Mouse (Mus musculus): ENCODE measurements at regions not wholly inside any gene's neighbourhood (a gene's known extent, or its start where the extent isn't known, plus 50 kb on each side); places are given as distances from the start of the nearest gene placed in this dataset.

- H3K27me3 ChIP-seq (ENCODE audit: insufficient read depth, low read length), result no peaks in the 10 kb centered on the region
- H3K9ac ChIP-seq (replicated peaks; ENCODE audit: low read length, poor library complexity, severe bottlenecking), result no peak overlapping the region
- H3K36me3 ChIP-seq (ENCODE audit: insufficient read depth, low read length), result no peaks in the 10 kb centered on the region
- 62% methylated on average over 1 of the region's 1 CpGs for WGBS
- no peak overlapping the region for H3K27ac ChIP-seq (ENCODE audit: low read depth, low read length)
- no peaks in the 10 kb centered on the region for H3K9me3 ChIP-seq (ENCODE audit: low read length)
- H3K4me2 ChIP-seq (ENCODE audit: low read depth, low read length, poor library complexity, severe bottlenecking), result no peak overlapping the region
- no peak for TF ChIP-seq CTCF (IDR thresholded peaks at IDR 0.05)
- ATAC-seq (ENCODE audit: low FRiP score), result no peak
- no peaks in the 10 kb centered on the region for H3K4me1 ChIP-seq (ENCODE audit: insufficient read depth, low read length)
- no peak for DNase-seq (ENCODE audit: low spot score)
- no peak overlapping the region for H3K4me3 ChIP-seq (ENCODE audit: low read depth, low read length)
Observed at GRCm38 (mm10) chr1:83731682-83732081, 323.7 kb upstream of the Sphkap start.

- no peaks in the 10 kb centered on the region for H3K36me3 ChIP-seq (ENCODE audit: insufficient read depth, low read length)
- no peak overlapping the region for H3K4me2 ChIP-seq (ENCODE audit: low read depth, low read length, poor library complexity, severe bottlenecking)
- 42% methylated on average over 6 of the region's 6 CpGs for whole genome bisulfite sequencing
- H3K27me3 ChIP-seq (ENCODE audit: insufficient read depth, low read length), result no peaks in the 10 kb centered on the region
- no peak overlapping the region for H3K4me3 ChIP-seq (ENCODE audit: low read depth, low read length)
- no peaks in the 10 kb centered on the region for H3K4me1 ChIP-seq (ENCODE audit: insufficient read depth, low read length)
- DNase-seq (ENCODE audit: low spot score) (no peak), ATAC-seq (ENCODE audit: low FRiP score) (no peak)
- no peak overlapping the region for H3K27ac ChIP-seq (ENCODE audit: low read depth, low read length)
- no peaks in the 10 kb centered on the region for H3K9me3 ChIP-seq (ENCODE audit: low read length)
- H3K9ac ChIP-seq (replicated peaks; ENCODE audit: low read length, poor library complexity, severe bottlenecking), result no peak overlapping the region
- TF ChIP-seq CTCF (IDR thresholded peaks at IDR 0.05), result no peak
Observed at GRCm38 (mm10) chr1:83728810-83729209, 320.8 kb upstream of the Sphkap start.

GRCm38 (mm10) chr1:83727938-83728337 lies 319.9 kb upstream of the Sphkap start:
- Histone ChIP-seq H3K27me3 (ENCODE audit: insufficient read depth, low read length) (no peaks in the 10 kb centered on the region), H3K9me3 (ENCODE audit: low read length) (no peaks in the 10 kb centered on the region), H3K4me2 (ENCODE audit: low read depth, low read length, poor library complexity, severe bottlenecking) (no peak overlapping the region), H3K9ac (replicated peaks; ENCODE audit: low read length, poor library complexity, severe bottlenecking) (no peak overlapping the region), H3K4me1 (ENCODE audit: insufficient read depth, low read length) (no peaks in the 10 kb centered on the region), H3K27ac (ENCODE audit: low read depth, low read length) (no peak overlapping the region), H3K4me3 (ENCODE audit: low read depth, low read length) (no peak overlapping the region), H3K36me3 (ENCODE audit: insufficient read depth, low read length) (no peaks in the 10 kb centered on the region)
- DNase-seq (ENCODE audit: low spot score) (no peak), ATAC-seq (ENCODE audit: low FRiP score) (no peak)
- no peak for TF ChIP-seq CTCF (IDR thresholded peaks at IDR 0.05)
- WGBS, result 83% methylated on average over 4 of the region's 4 CpGs

- no peak overlapping the region for H3K27ac ChIP-seq (ENCODE audit: low read depth, low read length)
- peak; percentile 58 for ATAC-seq (ENCODE audit: low FRiP score)
- 86% methylated on average over 4 of the region's 4 CpGs for WGBS
Observed at GRCm38 (mm10) chr1:83727215-83727614, 319.2 kb upstream of the Sphkap start.

GRCm38 (mm10) chr1:83723096-83723495 lies 315.1 kb upstream of the Sphkap start:
- no peak overlapping the region for H3K27ac ChIP-seq (ENCODE audit: low read depth, low read length)
- no peak for ATAC-seq (ENCODE audit: low FRiP score)
- TF ChIP-seq CTCF (IDR thresholded peaks at IDR 0.05), result no peak
- H3K9ac ChIP-seq (replicated peaks; ENCODE audit: low read length, poor library complexity, severe bottlenecking), result no peak overlapping the region
- H3K4me2 ChIP-seq (ENCODE audit: low read depth, low read length, poor library complexity, severe bottlenecking), result no peak overlapping the region
- H3K27me3 ChIP-seq (ENCODE audit: insufficient read depth, low read length), result no peaks in the 10 kb centered on the region
- DNase-seq (ENCODE audit: low spot score), result peak; percentile 40
- no peak overlapping the region for H3K4me3 ChIP-seq (ENCODE audit: low read depth, low read length)
- no peaks in the 10 kb centered on the region for H3K9me3 ChIP-seq (ENCODE audit: low read length)
- H3K4me1 ChIP-seq (ENCODE audit: insufficient read depth, low read length), result no peaks in the 10 kb centered on the region
- WGBS, result 70% methylated on average over 1 of the region's 1 CpGs
- H3K36me3 ChIP-seq (ENCODE audit: insufficient read depth, low read length), result no peaks in the 10 kb centered on the region

More at GRCm38 (mm10) chr1:83727215-83727614, 319.2 kb upstream of the Sphkap start:
- Histone ChIP-seq H3K27me3 (ENCODE audit: insufficient read depth, low read length) (no peaks in the 10 kb centered on the region), H3K36me3 (ENCODE audit: insufficient read depth, low read length) (no peaks in the 10 kb centered on the region), H3K9ac (replicated peaks; ENCODE audit: low read length, poor library complexity, severe bottlenecking) (no peak overlapping the region), H3K9me3 (ENCODE audit: low read length) (no peaks in the 10 kb centered on the region), H3K4me2 (ENCODE audit: low read depth, low read length, poor library complexity, severe bottlenecking) (no peak overlapping the region), H3K4me3 (ENCODE audit: low read depth, low read length) (no peak overlapping the region), H3K4me1 (ENCODE audit: insufficient read depth, low read length) (no peaks in the 10 kb centered on the region)
- peak; percentile 80 for TF ChIP-seq CTCF (IDR thresholded peaks at IDR 0.05)
- peak; percentile 84 for DNase-seq (ENCODE audit: low spot score)

GRCm38 (mm10) chr1:83720166-83720565 lies 312.2 kb upstream of the Sphkap start:
- Histone ChIP-seq H3K4me2 (ENCODE audit: low read depth, low read length, poor library complexity, severe bottlenecking) (no peak overlapping the region), H3K36me3 (ENCODE audit: insufficient read depth, low read length) (no peaks in the 10 kb centered on the region), H3K4me1 (ENCODE audit: insufficient read depth, low read length) (no peaks in the 10 kb centered on the region), H3K4me3 (ENCODE audit: low read depth, low read length) (no peak overlapping the region), H3K27ac (ENCODE audit: low read depth, low read length) (no peak overlapping the region), H3K27me3 (ENCODE audit: insufficient read depth, low read length) (no peaks in the 10 kb centered on the region), H3K9me3 (ENCODE audit: low read length) (no peaks in the 10 kb centered on the region), H3K9ac (replicated peaks; ENCODE audit: low read length, poor library complexity, severe bottlenecking) (no peak overlapping the region)
- 83% methylated on average over 1 of the region's 1 CpGs for WGBS
- ATAC-seq (ENCODE audit: low FRiP score) (no peak), DNase-seq (ENCODE audit: low spot score) (no peak)
- TF ChIP-seq CTCF (IDR thresholded peaks at IDR 0.05), result no peak
